Mouse (Mus musculus) kidney, adult 2 months (tissue): ENCODE measurements around the gene Exosc8. TPM values are rescaled to one million over a fixed set of nuclear protein-coding genes. Genes with fewer than 3 reads are reported as not detected.

Source experiments
- DNase-seq: peaks from one replicate; pipeline ENCODE4 v3.0.0; 2021
- H3K27ac ChIP-seq: fragments of 200-500 bp; 2 replicates; pipeline ENCODE4 v1.5.1; 2012; ENCODE audit warnings: low read depth, low read length, control low read depth, inconsistent platforms; ENCODE audit not compliant: insufficient read depth
- H3K27me3 ChIP-seq: fragments of 200-500 bp; replicated peaks from 2 replicates; pipeline ENCODE4 v1.6.1; 2012; ENCODE audit warnings: mild to moderate bottlenecking, moderate library complexity, low read length, inconsistent platforms; ENCODE audit not compliant: control insufficient read depth, insufficient read depth
- H3K36me3 ChIP-seq: fragments of 200-500 bp; 2 replicates; pipeline ENCODE4 v1.6.1; 2012; ENCODE audit warnings: mild to moderate bottlenecking, moderate library complexity, low read length, inconsistent platforms; ENCODE audit not compliant: control insufficient read depth, insufficient read depth
- H3K4me1 ChIP-seq: fragments of 200-500 bp; 2 replicates; pipeline ENCODE4 v1.6.1; 2011; ENCODE audit warnings: low read length; ENCODE audit not compliant: control insufficient read depth, insufficient read depth
- H3K4me3 ChIP-seq: fragments of 200-500 bp; 2 replicates; pipeline ENCODE4 v1.5.1; 2011; ENCODE audit warnings: mild to moderate bottlenecking, low read depth, low read length, control low read depth; ENCODE audit not compliant: insufficient read depth
- CTCF ChIP-seq: fragments of 200-500 bp; conservative IDR thresholded peaks from 2 replicates; pipeline ENCODE4 v1.5.1; 2011; ENCODE audit warnings: low read depth, mild to moderate bottlenecking, control low read depth, low read length, moderate library complexity, mixed read lengths; ENCODE audit not compliant: insufficient read depth, insufficient read length
- POLR2A ChIP-seq: fragments of 200-500 bp; IDR thresholded peaks from one replicate; pipeline ENCODE4 v1.6.1; 2011; ENCODE audit warnings: low read depth, low read length, control low read depth
- WGBS: fragments of 180-500 bp; shearing (Covaris S2); methylation state at CpG from one replicate; pipeline ENCODE4 v1.1.7; 2018; 5-methylcytosine and 5-hydroxymethylcytosine counted together
- polyA plus RNA-seq: library from polyadenylated mRNA; depleted of rRNA; stranded (reverse); fragments of >200 nt; gene quantifications from 2 replicates; pipeline ENCODE4 v1.2.3, GENCODE M21; 2012

The Exosc8 gene
- polyA plus RNA-seq, 1 experiment = 16.7 TPM

GRCm38 (mm10) chr3:54756058-54756457 lies 20.9 kb upstream of the Exosc8 start:
- Histone ChIP-seq H3K4me3 (peak overlapping the region; percentile 70), H3K36me3 (no peaks in the 10 kb centered on the region), H3K27me3 (no peaks in the 10 kb centered on the region), H3K4me1 (no peaks in the 10 kb centered on the region), H3K27ac (no peak overlapping the region)
- no peak for TF ChIP-seq POLR2A
- no peak for TF ChIP-seq CTCF
- WGBS = 8% methylated on average over 11 of the region's 11 CpGs
- peak; percentile 38 for DNase-seq

GRCm38 (mm10) chr3:54755145-54756041 lies 20.2 kb upstream of the Exosc8 start, which contains the start of gene Smad9:
Gene Smad9 (plus strand): TSS chr3:54755582.
- Histone ChIP-seq H3K4me1 (no peaks in the 10 kb centered on the region), H3K4me3 (peak within 1 kb of the TSS; percentile 70), H3K27ac (no peak within 1 kb of the TSS), H3K36me3 (no peaks in the 10 kb centered on the region), H3K27me3 (no peaks in the 10 kb centered on the region)
- WGBS = 1% methylated on average over 63 of the region's 66 CpGs
- no peak for TF ChIP-seq POLR2A
- peak; percentile 69 for DNase-seq

DNA sequence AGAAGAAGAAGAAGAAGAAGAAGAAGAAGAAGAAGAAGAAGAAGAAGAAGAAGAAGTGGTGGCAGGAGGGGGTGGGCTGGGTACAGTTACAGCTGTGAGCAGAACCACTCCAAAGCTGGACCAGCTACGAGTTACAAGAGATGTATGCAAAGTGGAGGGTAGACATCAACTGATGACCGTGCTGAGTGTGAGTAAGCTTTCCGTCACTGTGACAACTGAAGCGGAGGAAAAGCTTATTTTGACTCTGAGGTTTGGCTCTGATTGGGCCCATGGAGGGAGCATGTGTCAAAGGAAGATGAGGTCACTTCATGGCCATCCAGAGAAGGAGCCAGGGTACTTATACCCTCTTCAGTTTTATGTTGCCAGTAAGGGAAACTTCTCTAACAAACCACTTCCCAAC lies 18.2 kb upstream of the Exosc8 start:
- no peaks in the 10 kb centered on the region for H3K4me1 ChIP-seq
- 0 out of 2 replicates have a peak, but pooled peaks cover 1% of the 10 kb centered on the region for H3K36me3 ChIP-seq
- 76% methylated on average over 4 of the region's 4 CpGs for WGBS
- no peak overlapping the region for H3K4me3 ChIP-seq
- no peak for DNase-seq
- no peak overlapping the region for H3K27ac ChIP-seq
- no peaks in the 10 kb centered on the region for H3K27me3 ChIP-seq
- TF ChIP-seq CTCF = no peak
- no peak for TF ChIP-seq POLR2A

DNA sequence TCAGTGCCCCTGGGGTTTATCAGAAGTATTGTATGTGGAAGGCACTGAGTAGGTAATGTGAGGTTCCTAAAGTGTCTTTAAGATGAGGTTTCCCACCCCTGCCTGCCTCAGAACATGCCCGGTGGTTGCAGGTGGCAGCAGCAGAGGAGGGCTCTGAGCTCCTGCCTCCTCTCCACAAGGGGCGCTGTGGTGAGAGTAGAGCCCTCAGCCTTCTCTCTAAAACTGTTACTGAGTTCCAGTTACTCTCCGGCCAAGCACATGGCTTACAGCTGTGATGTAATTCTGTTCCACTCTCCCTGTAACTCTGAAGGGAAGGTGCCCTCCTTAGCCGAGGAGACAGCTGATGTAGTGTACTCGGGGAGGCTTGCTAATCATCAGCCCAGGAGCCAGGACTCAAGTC lies 10.6 kb upstream of the Exosc8 start:
- Histone ChIP-seq H3K27me3 (no peaks in the 10 kb centered on the region), H3K4me3 (no peak overlapping the region), H3K27ac (no peak overlapping the region), H3K4me1 (no peaks in the 10 kb centered on the region), H3K36me3 (peaks cover 4% of the 10 kb centered on the region)
- TF ChIP-seq POLR2A = no peak
- peak; percentile 54 for TF ChIP-seq CTCF
- peak; percentile 15 for DNase-seq
- 53% methylated on average over 5 of the region's 5 CpGs for WGBS

- DNase-seq = no peak
- Histone ChIP-seq H3K4me1 (no peaks in the 10 kb centered on the region), H3K36me3 (peaks cover 3% of the 10 kb centered on the region), H3K27ac (no peak overlapping the region), H3K27me3 (no peaks in the 10 kb centered on the region), H3K4me3 (no peak overlapping the region)
- no peak for TF ChIP-seq POLR2A
- no peak for TF ChIP-seq CTCF
- 96% methylated on average over 11 of the region's 11 CpGs for WGBS
Measured at GRCm38 (mm10) chr3:54741965-54742364, 6.8 kb upstream of the Exosc8 start.

DNA sequence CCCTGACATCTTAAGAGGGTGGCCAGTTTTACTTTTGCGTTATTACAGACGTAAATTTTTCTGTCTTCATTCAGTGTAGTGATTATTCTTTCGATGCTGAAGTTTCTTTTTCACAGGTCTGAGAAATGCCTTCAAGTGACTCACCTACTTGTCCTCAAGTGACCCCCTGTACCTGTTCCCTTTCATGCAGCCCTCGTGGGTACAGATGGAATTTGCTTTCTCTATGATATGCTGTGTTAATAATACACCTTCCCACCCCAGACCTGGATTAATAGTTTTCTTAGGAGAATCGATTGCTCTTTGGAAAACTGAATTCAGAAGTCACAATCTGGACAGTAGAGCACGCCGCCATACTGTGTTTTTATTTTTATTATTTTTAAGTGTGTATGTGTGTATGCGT lies 2.1 kb upstream of the Exosc8 start:
- Histone ChIP-seq H3K4me1 (peaks cover 8% of the 10 kb centered on the region; the same call in 1 of the 2 replicates), H3K4me3 (no peak overlapping the region), H3K27ac (no peak overlapping the region), H3K27me3 (no peaks in the 10 kb centered on the region), H3K36me3 (peaks cover 1% of the 10 kb centered on the region; the same call in 1 of the 2 replicates)
- 82% methylated on average over 8 of the region's 8 CpGs for WGBS
- no peak for DNase-seq
- TF ChIP-seq CTCF = no peak
- TF ChIP-seq POLR2A = no peak

GRCm38 (mm10) chr3:54736101-54736927 lies 1.1 kb upstream of the Exosc8 start:
- H3K36me3 ChIP-seq = no peaks in the 10 kb centered on the region; the same call in 1 of the 2 replicates
- no peaks in the 10 kb centered on the region for H3K27me3 ChIP-seq
- no peak overlapping the region for H3K27ac ChIP-seq
- no peak for TF ChIP-seq CTCF
- no peak for TF ChIP-seq POLR2A
- H3K4me3 ChIP-seq = peak overlapping the region; percentile 86
- H3K4me1 ChIP-seq = peaks cover 8% of the 10 kb centered on the region; the same call in 1 of the 2 replicates
- DNase-seq = peak; percentile 32
- 49% methylated on average over 18 of the region's 18 CpGs for WGBS
